Mouse (Mus musculus) CH12.LX (cell line): Measurements from ENCODE around the gene Mcrs1. TPM values are rescaled to one million over a fixed set of nuclear protein-coding genes. Genes with fewer than 3 reads are reported as not detected.

Experiments used
- DNase-seq: peaks from one replicate; pipeline ENCODE4 v3.0.0-alpha.2; 2013; ENCODE audit errors: extremely low read depth
- H3K27ac ChIP-seq: 2 replicates; pipeline ENCODE4 v1.5.1; 2012; ENCODE audit warnings: low read depth, mild to moderate bottlenecking, control low read depth, moderate library complexity; ENCODE audit not compliant: insufficient read depth
- H3K27me3 ChIP-seq: replicated peaks from 2 replicates; pipeline ENCODE3; 2012; ENCODE audit warnings: inconsistent platforms
- H3K36me3 ChIP-seq, 2 experiments: replicated peaks in 1 of 2; 2 replicates each; pipeline versions ENCODE3 to v1.6.1; 2012; ENCODE audit warnings: inconsistent platforms in 1 of 2, low read length in 1 of 2, mild to moderate bottlenecking in 1 of 2, mixed read lengths in 1 of 2, moderate library complexity in 1 of 2; ENCODE audit not compliant: control insufficient read depth in 1 of 2, insufficient read depth in 1 of 2
- H3K4me1 ChIP-seq, 2 experiments: 2 replicates each; pipeline ENCODE4 v1.6.1; 2012; ENCODE audit warnings: inconsistent platforms in 1 of 2, moderate library complexity in 1 of 2; ENCODE audit not compliant: insufficient read depth in 2 of 2, control insufficient read depth in 1 of 2
- H3K4me2 ChIP-seq: 2 replicates; pipeline ENCODE4 v1.6.1; 2012; ENCODE audit warnings: low read depth, mild to moderate bottlenecking, control low read depth; ENCODE audit not compliant: poor library complexity, insufficient read depth, severe bottlenecking
- H3K4me3 ChIP-seq, 3 experiments: fragments of 150-350 bp in 1 of 3; sonication (generic) in 1 of 3; replicated peaks in 1 of 3; 2 replicates each; pipeline versions ENCODE3 to v1.5.1; 2011 to 2012; ENCODE audit warnings: low read depth in 2 of 3, low read length in 2 of 3, mild to moderate bottlenecking in 2 of 3, moderate library complexity in 2 of 3, control low read depth in 1 of 3, improper control_type of control experiment in 1 of 3, inconsistent platforms in 1 of 3, mixed read lengths in 1 of 3; ENCODE audit not compliant: poor library complexity in 1 of 3
- H3K79me2 ChIP-seq: replicated peaks from 2 replicates; pipeline ENCODE4 v1.6.1; 2012; ENCODE audit warnings: mild to moderate bottlenecking, moderate library complexity; ENCODE audit not compliant: control insufficient read depth, poor library complexity, insufficient read depth, severe bottlenecking; ENCODE audit errors: extremely low read depth
- H3K9ac ChIP-seq: 2 replicates; pipeline ENCODE4 v1.6.1; 2012; ENCODE audit warnings: low read depth, mild to moderate bottlenecking, control low read depth, moderate library complexity; ENCODE audit not compliant: insufficient read depth
- H3K9me3 ChIP-seq: replicated peaks from 2 replicates; pipeline ENCODE3; 2012; ENCODE audit warnings: low read length, inconsistent platforms, mixed read lengths
- CHD2 ChIP-seq: IDR thresholded peaks from 2 replicates; pipeline ENCODE4 v1.6.1; 2011; ENCODE audit warnings: low read length, improper control_type of control experiment
- CTCF ChIP-seq, 2 experiments: IDR thresholded peaks in 1 of 2; conservative IDR thresholded peaks in 1 of 2; 2 replicates each; pipeline ENCODE4 v1.5.1; 2011 to 2012; ENCODE audit warnings: low read depth in 2 of 2, low read length in 2 of 2, improper control_type of control experiment in 1 of 2, inconsistent platforms in 1 of 2, mild to moderate bottlenecking in 1 of 2, moderate library complexity in 1 of 2
- E2F4 ChIP-seq: IDR thresholded peaks from 2 replicates; pipeline ENCODE4 v1.6.1; 2011; ENCODE audit warnings: low read depth, low read length, improper control_type of control experiment; ENCODE audit not compliant: insufficient replicate concordance
- EP300 ChIP-seq: IDR thresholded peaks from 2 replicates; pipeline ENCODE4 v1.6.1; 2011; ENCODE audit warnings: low read length, improper control_type of control experiment
- ETS1 ChIP-seq: conservative IDR thresholded peaks from 2 replicates; pipeline ENCODE4 v1.6.1; 2012; ENCODE audit warnings: low read depth, mild to moderate bottlenecking, inconsistent platforms, low read length, improper control_type of control experiment, moderate library complexity
- IRF4 ChIP-seq: IDR thresholded peaks from 2 replicates; pipeline ENCODE4 v1.6.1; 2014; ENCODE audit warnings: low read depth, mild to moderate bottlenecking, inconsistent platforms, low read length, improper control_type of control experiment
- KAT2A ChIP-seq: IDR thresholded peaks from 2 replicates; pipeline ENCODE4 v1.6.1; 2012; ENCODE audit warnings: low read length, improper control_type of control experiment, inconsistent platforms; ENCODE audit not compliant: insufficient replicate concordance
- MAZ ChIP-seq: IDR thresholded peaks from 2 replicates; pipeline ENCODE4 v1.6.1; 2012; ENCODE audit warnings: low read depth, mild to moderate bottlenecking, inconsistent platforms, low read length, improper control_type of control experiment, moderate library complexity
- MYC ChIP-seq: IDR thresholded peaks from 2 replicates; pipeline ENCODE4 v1.6.1; 2011; ENCODE audit warnings: low read depth, mild to moderate bottlenecking, improper control_type of control experiment, low read length
- RAD21 ChIP-seq: IDR thresholded peaks from 2 replicates; pipeline ENCODE4 v1.6.1; 2011; ENCODE audit warnings: low read depth, mild to moderate bottlenecking, low read length, improper control_type of control experiment, moderate library complexity
- RCOR1 ChIP-seq: conservative IDR thresholded peaks from 2 replicates; pipeline ENCODE4 v1.6.1; 2012; ENCODE audit warnings: low read depth, mild to moderate bottlenecking, inconsistent platforms, low read length, improper control_type of control experiment
- SIN3A ChIP-seq: IDR thresholded peaks from 2 replicates; pipeline ENCODE4 v1.6.1; 2012; ENCODE audit warnings: low read length, improper control_type of control experiment, inconsistent platforms
- SMC3 ChIP-seq: IDR thresholded peaks from 2 replicates; pipeline ENCODE4 v1.6.1; 2011; ENCODE audit warnings: low read depth, low read length, improper control_type of control experiment
- UBTF ChIP-seq: IDR thresholded peaks from 2 replicates; pipeline ENCODE4 v1.6.1; 2012; ENCODE audit warnings: low read depth, mild to moderate bottlenecking, inconsistent platforms, low read length, improper control_type of control experiment, moderate library complexity
- USF1 ChIP-seq: IDR thresholded peaks from 2 replicates; pipeline ENCODE4 v1.6.1; 2014; ENCODE audit warnings: low read depth, mild to moderate bottlenecking, inconsistent platforms, low read length, improper control_type of control experiment
- USF2 ChIP-seq: conservative IDR thresholded peaks from 2 replicates; pipeline ENCODE4 v1.6.1; 2011; ENCODE audit warnings: low read depth, low read length, improper control_type of control experiment
- ZC3H11A ChIP-seq: IDR thresholded peaks from 2 replicates; pipeline ENCODE4 v1.6.1; 2012; ENCODE audit warnings: low read depth, mild to moderate bottlenecking, inconsistent platforms, low read length, improper control_type of control experiment
- dilution Hi-C: fragments of 300-500 bp; cut with MboI; formaldehyde crosslinking; loops from 2 replicates; pipeline ENCODE4 v1.14.3; 2020; ENCODE audit warnings: low sequenced_read_pairs; ENCODE audit not compliant: extremely low pct_unique_long_range_greater_than_20kb, extremely low pct_ligation_motif_present
- in situ Hi-C: fragments of 300-500 bp; cut with MboI; formaldehyde crosslinking; loops from 3 replicates; pipeline ENCODE4 v1.14.3; 2019; ENCODE audit warnings: low sequenced_read_pairs, low pct_ligation_motif_present, low pct_unique_long_range_greater_than_20kb, mixed read lengths
- polyA plus RNA-seq: library from polyadenylated mRNA; unstranded; fragments of >175 nt; gene quantifications from 2 replicates; pipeline ENCODE4 v1.2.1, GENCODE M21; 2012; ENCODE audit warnings: low read depth; ENCODE audit not compliant: insufficient read length
- total RNA-seq, 2 experiments: library from RNA; depleted of rRNA; stranded (reverse); fragments of 300-350 nt in 1 of 2; fragments of >200 nt in 1 of 2; gene quantifications; 2 replicates each; pipeline ENCODE4 v1.2.3; 2012 to 2014

Mcrs1 gene
- total and polyA plus RNA-seq, 3 experiments = 75.9 to 105 (median 85.1) TPM

- dilution Hi-C loops (no loop called here), in situ Hi-C loops (no loop called here)
- Histone ChIP-seq H3K79me2 (no peaks in the 10 kb centered on the region), H3K9me3 (no peaks in the 10 kb centered on the region), H3K4me2 (no peak overlapping the region), H3K27ac (no peak overlapping the region), H3K27me3 (peaks cover 5% of the 10 kb centered on the region), H3K4me3 (no peak overlapping the region), H3K9ac (no peak overlapping the region), H3K4me1 (no peaks in the 10 kb centered on the region; a peak in 1 of 4 replicates), H3K36me3 (peaks cover 46 to 68% of the 10 kb centered on the region in 2 experiments)
- no peak for DNase-seq
- TF ChIP-seq IRF4 (no peak), SMC3 (no peak), CHD2 (no peak), RCOR1 (no peak), ETS1 (no peak), USF1 (no peak), EP300 (no peak), RAD21 (no peak), USF2 (no peak)
Measured at GRCm38 (mm10) chr15:99242045-99242444, 9.7 kb downstream of the Mcrs1 start.

- in situ Hi-C loops (no loop called here), dilution Hi-C loops (no loop called here)
- no peak overlapping the region for H3K27ac ChIP-seq
- H3K4me1 ChIP-seq = no peaks in the 10 kb centered on the region; a peak in 1 of 4 replicates
- no peaks in the 10 kb centered on the region for H3K9me3 ChIP-seq
- H3K36me3 ChIP-seq = peaks cover 39 to 60% of the 10 kb centered on the region in 2 experiments
- H3K79me2 ChIP-seq = no peaks in the 10 kb centered on the region
- H3K4me3 ChIP-seq = no peak overlapping the region
- TF ChIP-seq CTCF (conservative IDR thresholded peaks at IDR 0.05 in 1 of 2, IDR thresholded peaks at IDR 0.05 in 1 of 2; ENCODE audit: low read depth in 2 of 2, low read length in 2 of 2) = no peak
- TF ChIP-seq RAD21 = no peak
- no peak for TF ChIP-seq UBTF
- TF ChIP-seq KAT2A = no peak
- TF ChIP-seq EP300 = no peak
- TF ChIP-seq MAZ = no peak
- TF ChIP-seq ZC3H11A = no peak
- TF ChIP-seq MYC = no peak
- TF ChIP-seq USF2 = no peak
- no peak for TF ChIP-seq E2F4
- no peak for TF ChIP-seq SIN3A
- peaks cover 11% of the 10 kb centered on the region for H3K27me3 ChIP-seq
- H3K4me2 ChIP-seq = no peak overlapping the region
- no peak for DNase-seq
- no peak overlapping the region for H3K9ac ChIP-seq
Measured at GRCm38 (mm10) chr15:99241249-99241648, 10.5 kb downstream of the Mcrs1 start.
